Mouse (Mus musculus) hindbrain, embryonic 15.5 days (tissue): ENCODE results near the gene Dzip1. TPM values are rescaled to one million over a fixed set of nuclear protein-coding genes. Genes with fewer than 3 reads are reported as not detected.
A peak's percentile ranks its signal among the peaks of the same experiment; 100 is the strongest.

ENCODE experiments used
- ATAC-seq: fragments of 200-750 bp; cut with Nextera tagmentation; 2 replicates; pipeline ENCODE4 v1.8.0; 2017; ENCODE audit warnings: low read depth, moderate number of reproducible peaks, moderate TSS enrichment; ENCODE audit not compliant: low FRiP score
- H3K27ac ChIP-seq: fragments of 300-500 bp; sonication (generic); replicated peaks from 2 replicates; pipeline ENCODE4 v1.5.1; 2015; ENCODE audit warnings: mild to moderate bottlenecking, inconsistent platforms
- H3K27me3 ChIP-seq: fragments of 300-500 bp; sonication (generic); 2 replicates; pipeline ENCODE4 v1.6.1; 2015; ENCODE audit warnings: control low read depth, inconsistent platforms
- H3K36me3 ChIP-seq: fragments of 300-500 bp; sonication (generic); 2 replicates; pipeline ENCODE4 v1.6.1; 2015; ENCODE audit warnings: control low read depth, inconsistent platforms
- H3K4me1 ChIP-seq: fragments of 300-500 bp; sonication (generic); replicated peaks from 2 replicates; pipeline ENCODE4 v1.6.1; 2015; ENCODE audit warnings: control low read depth, inconsistent platforms
- H3K4me2 ChIP-seq: fragments of 300-500 bp; sonication (generic); 2 replicates; pipeline ENCODE4 v1.6.1; 2015; ENCODE audit warnings: moderate library complexity, mild to moderate bottlenecking, inconsistent platforms
- H3K4me3 ChIP-seq: fragments of 300-500 bp; sonication (generic); 2 replicates; pipeline ENCODE4 v1.5.1; 2015; ENCODE audit warnings: mild to moderate bottlenecking, inconsistent platforms
- H3K9ac ChIP-seq: fragments of 300-500 bp; sonication (generic); 2 replicates; pipeline ENCODE4 v1.6.1; 2015; ENCODE audit warnings: inconsistent platforms
- H3K9me3 ChIP-seq: fragments of 300-500 bp; sonication (generic); 2 replicates; pipeline ENCODE4 v1.6.1; 2016; ENCODE audit warnings: control low read depth, inconsistent platforms
- WGBS: fragments of 180-500 bp; shearing (Covaris S2); methylation state at CpG from one replicate; pipeline ENCODE4 v1.1.7; 2015; 5-methylcytosine and 5-hydroxymethylcytosine counted together
- polyA plus RNA-seq: library from polyadenylated mRNA; unstranded; fragments of >200 nt; fragmentation: Nextera tagmentation; extraction: Ambion mirVana; gene quantifications from 2 replicates; pipeline ENCODE4 v1.2.1, GENCODE M21; 2015

Gene Dzip1
- 89.8 and 93.2 TPM in 2 replicates for polyA plus RNA-seq

DNA sequence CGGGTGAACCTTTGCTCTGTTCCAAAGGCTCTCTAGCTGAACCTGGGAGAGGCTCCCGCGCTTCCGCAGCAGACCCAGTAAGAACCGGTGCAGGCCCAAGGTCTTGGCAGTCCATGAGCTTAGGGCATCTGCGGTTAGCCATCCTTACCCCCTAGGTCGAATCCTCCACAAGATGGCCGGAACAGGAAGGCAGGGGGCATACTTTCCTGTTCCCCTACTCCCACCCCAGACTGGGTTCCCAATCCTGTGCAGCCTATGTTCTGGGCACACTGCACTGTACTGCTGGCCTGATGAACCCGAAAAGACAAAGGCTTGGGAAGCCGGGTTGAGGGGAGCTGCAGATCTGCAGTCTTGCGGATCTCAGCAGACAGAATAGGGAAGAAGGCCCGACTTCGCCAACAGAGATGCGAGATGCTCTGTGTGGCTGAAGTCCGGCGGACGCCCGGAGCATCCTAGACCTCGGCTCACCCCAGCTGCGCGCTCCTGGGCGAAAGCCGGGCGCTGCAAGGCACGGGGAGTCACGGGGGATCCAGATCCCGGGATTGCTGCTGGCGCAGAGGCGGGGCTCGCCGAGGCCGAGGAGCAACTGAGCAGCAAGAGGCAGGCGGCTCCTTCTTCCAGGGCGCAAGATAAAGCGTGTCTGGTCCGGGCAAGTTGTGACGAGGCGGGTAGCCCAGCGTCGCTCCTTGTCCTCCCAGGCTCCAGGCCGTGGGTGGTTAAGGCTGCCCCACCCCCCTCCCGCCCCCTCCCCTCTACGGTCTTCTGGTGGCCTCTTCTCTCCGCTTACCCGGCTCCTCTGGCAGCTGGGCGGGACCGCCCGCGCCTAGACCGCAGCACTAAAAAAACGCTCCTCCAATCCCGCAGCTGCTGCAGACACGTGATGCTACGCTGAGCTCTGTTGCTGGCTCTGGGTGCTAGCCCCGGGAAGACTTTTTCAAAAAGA, at the start of gene Dzip1:
TSS of gene Dzip1 (minus strand) at position 788 of the 943 bp plus-strand sequence.
- Histone ChIP-seq H3K27me3 (no peaks in the 10 kb centered on the region), H3K4me1 (peaks cover 53% of the 10 kb centered on the region), H3K9me3 (no peaks in the 10 kb centered on the region), H3K36me3 (no peaks in the 10 kb centered on the region), H3K9ac (peak within 1 kb of the TSS; percentile 93), H3K27ac (peak within 1 kb of the TSS; percentile 96), H3K4me3 (peak within 1 kb of the TSS; percentile 89), H3K4me2 (peak within 1 kb of the TSS; percentile 89)
- 1% methylated on average over 51 of the region's 55 CpGs for WGBS
- peak; percentile 94 for ATAC-seq

DNA sequence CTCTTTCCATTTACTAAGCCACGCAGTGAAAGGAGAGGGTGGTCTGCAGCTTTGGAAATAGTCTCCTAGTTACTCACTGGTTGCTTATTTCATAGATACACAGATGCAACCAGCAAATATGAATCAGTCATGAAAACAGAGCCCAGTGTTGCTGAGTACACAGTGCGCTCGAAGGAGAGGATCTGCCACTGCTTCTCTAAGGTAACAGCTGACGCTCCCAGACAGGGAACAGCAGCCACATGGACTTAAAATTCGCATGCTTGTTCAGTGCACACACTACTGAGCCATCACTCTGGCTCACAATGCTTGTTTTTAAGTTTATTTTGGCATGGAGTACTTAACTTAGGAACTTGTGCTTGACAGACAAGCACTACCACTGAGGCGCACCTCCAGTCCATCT, 47.0 kb upstream of the Dzip1 start:
- no peaks in the 10 kb centered on the region for H3K27me3 ChIP-seq
- H3K9ac ChIP-seq = no peak overlapping the region
- no peak overlapping the region for H3K27ac ChIP-seq
- H3K9me3 ChIP-seq = no peaks in the 10 kb centered on the region
- no peak overlapping the region for H3K4me2 ChIP-seq
- H3K36me3 ChIP-seq = peaks cover 54% of the 10 kb centered on the region
- H3K4me3 ChIP-seq = no peak overlapping the region
- WGBS = 93% methylated on average over 6 of the region's 6 CpGs
- H3K4me1 ChIP-seq = no peaks in the 10 kb centered on the region
- ATAC-seq = no peak

DNA sequence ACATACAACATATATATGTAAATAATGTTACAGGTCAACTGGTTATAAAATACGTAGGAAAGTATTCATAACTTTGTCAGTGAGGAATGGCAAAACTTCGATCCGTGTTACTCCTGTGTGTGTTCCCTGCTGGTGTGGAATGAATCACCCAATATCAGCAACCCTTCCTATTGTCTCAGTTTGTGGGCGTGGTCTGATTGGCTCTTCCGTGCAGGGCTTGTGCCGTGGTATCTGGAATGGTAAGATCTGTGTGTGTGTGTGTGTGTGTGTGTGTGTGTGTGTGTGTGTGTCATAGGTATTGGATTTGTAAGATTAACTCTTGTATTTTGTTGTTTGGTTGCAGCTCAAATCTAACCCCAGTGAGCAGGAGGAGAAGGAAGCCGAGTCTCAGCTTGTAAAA, 42.4 kb upstream of the Dzip1 start:
- Histone ChIP-seq H3K36me3 (peaks cover 34% of the 10 kb centered on the region), H3K27ac (no peak overlapping the region), H3K27me3 (no peaks in the 10 kb centered on the region), H3K9ac (no peak overlapping the region), H3K9me3 (no peaks in the 10 kb centered on the region), H3K4me3 (no peak overlapping the region), H3K4me2 (no peak overlapping the region), H3K4me1 (no peaks in the 10 kb centered on the region)
- no peak for ATAC-seq
- 85% methylated on average over 7 of the region's 7 CpGs for WGBS

DNA sequence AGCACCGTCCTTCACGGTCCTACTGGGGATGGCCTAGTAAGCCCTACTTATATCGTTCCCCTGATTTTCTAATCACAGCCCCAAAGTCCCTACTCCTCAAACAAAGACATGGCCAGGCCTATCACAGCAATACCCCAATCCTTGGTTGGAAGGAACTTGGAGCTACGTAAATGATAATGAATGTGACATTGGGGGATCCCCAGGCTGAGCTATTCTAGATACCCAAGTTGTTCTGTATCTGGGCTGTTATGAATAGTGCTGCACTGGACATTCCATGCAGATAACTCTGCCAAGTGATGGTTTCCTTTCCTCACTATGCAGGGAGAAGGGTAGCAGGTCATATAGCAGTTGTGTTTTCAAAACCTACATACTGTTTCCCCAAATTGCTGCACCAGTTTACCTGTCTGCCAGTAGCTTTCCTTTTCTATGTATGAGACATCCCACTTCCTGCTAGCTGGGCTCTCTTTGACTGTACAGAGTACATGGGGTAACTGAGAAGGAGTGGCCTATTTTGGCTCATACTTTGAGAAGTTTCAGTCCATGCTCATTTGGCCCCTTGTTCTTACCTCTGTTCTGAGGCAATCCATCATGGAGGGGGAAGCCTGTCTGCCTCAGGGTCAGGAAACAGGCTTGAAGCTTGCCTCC, 40.2 kb upstream of the Dzip1 start:
- H3K4me2 ChIP-seq = no peak overlapping the region
- ATAC-seq = no peak
- WGBS = 95% methylated on average over 4 of the region's 4 CpGs
- no peaks in the 10 kb centered on the region for H3K9me3 ChIP-seq
- H3K4me3 ChIP-seq = no peak overlapping the region
- no peaks in the 10 kb centered on the region for H3K27me3 ChIP-seq
- no peak overlapping the region for H3K9ac ChIP-seq
- H3K36me3 ChIP-seq = peaks cover 22% of the 10 kb centered on the region
- H3K4me1 ChIP-seq = no peaks in the 10 kb centered on the region
- no peak overlapping the region for H3K27ac ChIP-seq

DNA sequence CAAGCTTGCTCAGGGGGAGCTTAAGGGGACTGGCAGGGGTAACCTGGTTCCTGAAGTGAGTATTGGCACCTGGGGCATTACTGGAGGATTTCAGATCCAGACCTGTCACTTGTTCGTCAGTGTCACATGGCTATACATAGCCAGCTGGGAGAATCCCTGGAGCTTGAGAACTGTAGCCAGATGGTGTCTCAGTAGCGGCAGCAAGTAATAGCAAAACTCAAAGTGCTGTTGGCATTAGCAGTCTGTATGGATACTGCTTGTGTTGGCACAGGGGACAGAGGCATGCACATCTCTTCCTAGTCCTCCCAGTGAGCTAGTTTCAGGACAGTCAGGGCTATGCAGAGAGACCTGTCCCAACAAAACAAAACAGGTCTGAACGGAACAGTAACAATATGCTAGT, 32.8 kb upstream of the Dzip1 start:
- ATAC-seq = no peak; the same call in 1 of the 2 replicates
- no peaks in the 10 kb centered on the region for H3K9me3 ChIP-seq
- H3K27ac ChIP-seq = no peak overlapping the region
- no peaks in the 10 kb centered on the region for H3K27me3 ChIP-seq
- no peak overlapping the region for H3K9ac ChIP-seq
- no peaks in the 10 kb centered on the region for H3K4me1 ChIP-seq
- no peak overlapping the region for H3K4me3 ChIP-seq
- WGBS = 79% methylated on average over 3 of the region's 3 CpGs
- H3K4me2 ChIP-seq = no peak overlapping the region
- H3K36me3 ChIP-seq = peaks cover 35% of the 10 kb centered on the region

DNA sequence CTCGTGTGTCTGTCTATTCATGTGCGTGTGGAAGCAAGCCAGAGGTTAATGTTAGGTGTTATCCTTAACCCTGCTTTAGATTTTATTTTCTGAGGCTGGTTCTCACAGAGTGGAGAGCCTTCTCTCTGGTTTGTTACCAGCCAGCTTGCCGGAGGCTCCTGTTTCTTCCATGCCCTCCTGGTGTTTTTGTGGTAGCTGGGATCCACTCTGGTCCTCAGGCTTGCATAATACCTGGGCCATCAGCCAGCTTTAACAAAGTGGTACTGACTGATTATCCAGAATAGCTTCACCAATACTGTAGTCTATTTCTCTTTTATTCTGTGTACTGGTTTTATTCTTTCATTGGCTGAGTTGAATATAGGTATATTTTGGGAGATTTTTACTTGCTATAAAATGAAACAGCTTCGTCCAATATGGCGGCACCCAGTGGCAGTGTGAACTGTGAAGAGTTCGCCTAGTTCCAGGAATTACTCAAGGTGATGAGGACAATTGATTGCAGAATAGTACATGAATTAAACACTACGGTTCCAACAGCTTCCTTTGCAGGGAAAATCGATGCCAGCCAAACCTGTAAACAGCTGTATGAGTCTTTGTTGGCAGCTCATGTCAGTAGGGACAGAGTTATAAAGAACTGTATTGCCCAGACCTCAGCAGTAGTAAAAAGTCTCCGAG, 26.8 kb upstream of the Dzip1 start:
- no peak overlapping the region for H3K9ac ChIP-seq
- H3K27me3 ChIP-seq = no peaks in the 10 kb centered on the region
- 0 out of 2 replicates have a peak, but pooled peaks cover 8% of the 10 kb centered on the region for H3K36me3 ChIP-seq
- H3K4me1 ChIP-seq = no peaks in the 10 kb centered on the region
- H3K4me3 ChIP-seq = no peak overlapping the region
- no peak for ATAC-seq
- no peak overlapping the region for H3K27ac ChIP-seq
- no peak overlapping the region for H3K4me2 ChIP-seq
- 94% methylated on average over 9 of the region's 9 CpGs for WGBS
- H3K9me3 ChIP-seq = no peaks in the 10 kb centered on the region

DNA sequence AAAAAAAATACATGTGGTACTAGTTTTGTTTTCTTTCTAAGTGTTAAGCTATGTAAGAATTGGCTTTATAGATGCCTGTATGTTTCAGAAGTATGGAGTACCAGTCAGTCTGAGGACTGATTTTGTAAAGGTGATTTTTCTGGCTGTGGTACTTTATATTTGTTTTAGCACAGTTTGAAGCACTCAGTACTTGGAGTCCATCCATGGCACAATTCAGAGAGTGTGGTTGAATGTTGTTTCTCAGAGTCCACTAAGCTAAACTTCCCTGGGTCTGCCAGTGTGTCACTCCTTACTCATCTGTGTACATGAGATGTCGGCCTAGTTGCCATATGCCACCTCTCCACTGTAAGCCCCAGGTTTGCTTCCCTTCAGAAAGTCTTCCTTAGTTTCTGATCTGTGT, 23.6 kb upstream of the Dzip1 start:
- H3K36me3 ChIP-seq = 0 out of 2 replicates have a peak, but pooled peaks cover under 1% of the 10 kb centered on the region
- no peak overlapping the region for H3K4me3 ChIP-seq
- no peaks in the 10 kb centered on the region for H3K27me3 ChIP-seq
- H3K9me3 ChIP-seq = no peaks in the 10 kb centered on the region
- ATAC-seq = no peak
- WGBS = 81% methylated on average over 1 of the region's 1 CpGs
- no peak overlapping the region for H3K9ac ChIP-seq
- no peaks in the 10 kb centered on the region for H3K4me1 ChIP-seq
- no peak overlapping the region for H3K4me2 ChIP-seq
- no peak overlapping the region for H3K27ac ChIP-seq

DNA sequence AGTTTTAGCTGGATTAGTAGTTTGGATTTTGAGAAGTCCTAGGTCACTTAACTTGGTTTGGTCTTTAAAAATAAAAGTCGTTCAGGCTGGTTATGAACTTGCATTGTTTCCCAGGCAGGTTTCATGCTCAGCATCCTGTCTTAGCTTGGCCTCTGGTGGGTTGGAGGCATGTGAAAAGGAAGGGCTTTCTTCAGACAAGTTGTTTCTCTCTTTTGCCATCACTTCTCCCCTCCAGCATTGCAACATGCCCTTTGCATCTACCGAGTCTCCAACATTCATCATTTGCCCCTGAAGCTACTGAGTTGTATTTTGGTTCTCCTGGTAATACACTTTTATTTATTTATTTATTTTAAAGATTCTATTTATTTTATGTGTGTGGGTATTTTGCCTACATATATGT, 19.4 kb upstream of the Dzip1 start:
- H3K9ac ChIP-seq = no peak overlapping the region
- H3K27ac ChIP-seq = no peak overlapping the region
- no peaks in the 10 kb centered on the region for H3K9me3 ChIP-seq
- WGBS = 89% methylated on average over 2 of the region's 2 CpGs
- H3K4me3 ChIP-seq = no peak overlapping the region
- no peak for ATAC-seq
- H3K4me1 ChIP-seq = peaks cover 10% of the 10 kb centered on the region; the same call in 1 of the 2 replicates
- no peaks in the 10 kb centered on the region for H3K36me3 ChIP-seq
- H3K27me3 ChIP-seq = no peaks in the 10 kb centered on the region
- no peak overlapping the region for H3K4me2 ChIP-seq

DNA sequence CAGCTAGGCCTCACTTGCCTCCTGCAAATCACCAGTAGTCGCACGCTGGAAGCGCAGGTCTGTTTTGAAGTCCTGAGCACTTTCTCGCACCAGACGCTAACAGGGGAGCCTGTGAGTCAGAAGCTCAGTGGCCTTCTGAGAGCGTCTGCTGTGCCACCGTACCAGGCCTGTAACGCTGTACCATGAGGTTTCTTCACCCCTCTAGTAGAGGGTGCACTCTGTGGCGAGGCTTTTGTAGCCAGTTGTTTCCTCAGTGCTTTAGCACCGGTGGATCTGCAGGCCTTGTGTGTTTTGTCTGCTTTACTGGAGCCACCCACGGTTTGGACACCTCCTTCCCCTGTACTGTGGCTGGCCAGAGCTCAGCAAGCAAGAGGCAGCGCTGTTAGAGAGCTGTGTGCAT, 16.8 kb upstream of the Dzip1 start:
- no peaks in the 10 kb centered on the region for H3K36me3 ChIP-seq
- 46% methylated on average over 12 of the region's 12 CpGs for WGBS
- H3K9ac ChIP-seq = no peak overlapping the region
- no peak overlapping the region for H3K4me3 ChIP-seq
- no peak for ATAC-seq
- peaks cover 24% of the 10 kb centered on the region for H3K4me1 ChIP-seq
- no peak overlapping the region for H3K4me2 ChIP-seq
- no peak overlapping the region for H3K27ac ChIP-seq
- no peaks in the 10 kb centered on the region for H3K9me3 ChIP-seq
- H3K27me3 ChIP-seq = no peaks in the 10 kb centered on the region

DNA sequence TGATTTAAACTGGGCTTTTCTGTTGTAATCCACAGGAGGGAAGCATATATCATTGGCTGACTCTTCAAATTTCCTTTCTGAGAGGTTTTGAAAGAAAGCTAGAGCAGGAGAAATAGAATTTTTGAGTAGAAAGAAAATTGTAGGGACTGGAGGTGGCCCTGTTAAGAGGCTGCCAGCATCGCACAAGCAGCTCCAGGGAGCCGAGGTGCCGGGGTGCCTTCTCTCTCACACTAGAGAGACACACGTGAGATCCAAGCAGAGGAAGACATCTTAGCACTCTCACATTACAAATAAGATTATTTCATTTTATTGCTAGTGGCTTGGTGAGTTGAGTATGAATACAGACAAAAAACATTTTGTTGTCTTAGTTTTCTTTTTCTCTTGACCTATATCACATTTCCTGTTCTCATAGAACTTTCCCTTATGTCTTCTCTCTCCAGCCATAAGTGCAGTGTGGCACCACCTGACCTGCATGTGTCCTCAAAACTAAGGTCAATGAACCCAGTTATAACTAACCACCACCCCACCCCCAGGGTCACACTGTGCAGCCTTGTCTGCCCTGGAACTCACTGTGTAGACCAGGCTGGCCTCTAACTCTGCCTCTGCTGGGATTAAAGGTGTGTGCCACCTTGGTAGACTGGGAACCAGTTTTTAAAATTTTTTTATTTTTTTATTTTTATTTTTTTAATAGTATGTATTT, 15.7 kb upstream of the Dzip1 start:
- no peak overlapping the region for H3K27ac ChIP-seq
- 73% methylated on average over 4 of the region's 4 CpGs for WGBS
- H3K4me2 ChIP-seq = no peak overlapping the region
- H3K9me3 ChIP-seq = no peaks in the 10 kb centered on the region
- no peaks in the 10 kb centered on the region for H3K27me3 ChIP-seq
- no peak for ATAC-seq
- H3K4me1 ChIP-seq = peaks cover 27% of the 10 kb centered on the region
- no peak overlapping the region for H3K4me3 ChIP-seq
- H3K36me3 ChIP-seq = no peaks in the 10 kb centered on the region
- H3K9ac ChIP-seq = no peak overlapping the region

DNA sequence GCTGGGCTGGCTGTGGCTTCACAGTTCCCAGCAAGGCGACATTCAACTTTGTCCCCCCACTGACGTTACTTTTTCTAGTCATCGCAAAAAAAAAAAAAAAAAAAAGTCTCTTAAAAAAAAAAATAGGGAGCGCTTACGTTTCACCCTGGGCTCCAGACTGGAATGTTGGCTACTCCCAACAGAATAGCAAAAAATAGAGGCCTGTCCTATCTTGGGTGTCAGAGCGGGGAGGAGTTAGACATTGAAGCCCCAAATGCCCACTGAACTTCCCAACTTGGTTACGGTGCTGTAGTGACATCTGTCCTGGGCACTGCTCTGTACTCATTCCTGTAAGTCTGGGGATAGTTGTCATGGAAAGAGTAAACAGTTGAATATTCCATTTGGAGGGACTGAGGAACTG, 13.3 kb upstream of the Dzip1 start:
- Histone ChIP-seq H3K27me3 (no peaks in the 10 kb centered on the region), H3K9me3 (no peaks in the 10 kb centered on the region), H3K27ac (peak overlapping the region; percentile 93; the same call in 1 of the 2 replicates), H3K4me2 (peak overlapping the region; percentile 78), H3K4me1 (peaks cover 27% of the 10 kb centered on the region), H3K4me3 (peak overlapping the region; percentile 100), H3K9ac (peak overlapping the region; percentile 100), H3K36me3 (no peaks in the 10 kb centered on the region)
- no peak for ATAC-seq
- WGBS = under 1% methylated on average over 7 of the region's 7 CpGs
